Comparison of ENCODE assay signal across 8 mouse cellular contexts in genomic region chr7:27337175-27337853, GRCm38 (mm10). TPM values are rescaled to one million over a fixed set of nuclear protein-coding genes. Genes with fewer than 3 reads are reported as not detected.
DNase-seq lines count a peak whose midpoint lies in the region; ATAC-seq lines count a peak whose summit lies in the region.

Ltbp4 (minus strand) TSS chr7:27337692.

- H3K4me1 ChIP-seq in megakaryocyte, embryonic 14.5 days, result peaks cover 53% of the 10 kb centered on the region
- peaks cover 39% of the 10 kb centered on the region for H3K4me1 ChIP-seq in liver, embryonic 13.5 days (replicated peaks)

- WGBS in liver, embryonic 13.5 days (ENCODE audit: insufficient replicate concordance), result 2% methylated on average over 36 of the region's 36 CpGs

- H3K36me3 ChIP-seq in megakaryocyte, embryonic 14.5 days (replicated peaks; ENCODE audit: low read length), result peaks cover 12% of the 10 kb centered on the region
- H3K36me3 ChIP-seq in liver, embryonic 13.5 days, result 0 out of 2 replicates have a peak, but pooled peaks cover under 1% of the 10 kb centered on the region

- no peak within 1 kb of the TSS for H3K27ac ChIP-seq in liver, embryonic 13.5 days

- H3K4me3 ChIP-seq in megakaryocyte, embryonic 14.5 days (replicated peaks), result peak within 1 kb of the TSS; percentile 81
- peak within 1 kb of the TSS; percentile 34 for H3K4me3 ChIP-seq in liver, embryonic 13.5 days (replicated peaks)

- peaks cover 78% of the 10 kb centered on the region for H3K27me3 ChIP-seq in megakaryocyte, embryonic 14.5 days (replicated peaks)
- peaks cover 79% of the 10 kb centered on the region for H3K27me3 ChIP-seq in liver, embryonic 13.5 days

- peak within 1 kb of the TSS; percentile 53 for H3K4me2 ChIP-seq in liver, embryonic 13.5 days

- H3K9ac ChIP-seq in liver, embryonic 13.5 days, result no peak within 1 kb of the TSS; the same call in 1 of the 2 replicates

- no peak for ATAC-seq in megakaryocyte, adult 5-6 weeks (ENCODE audit: poor library complexity, severe bottlenecking)
- peak; percentile 67 for ATAC-seq in liver, embryonic 13.5 days (ENCODE audit: low read depth)

- H3K9me3 ChIP-seq in megakaryocyte, embryonic 14.5 days, result no peaks in the 10 kb centered on the region
- H3K9me3 ChIP-seq in liver, embryonic 13.5 days (replicated peaks), result no peaks in the 10 kb centered on the region

- DNase-seq in embryo, embryonic 10.5 days (ENCODE audit: low spot score), result peak; percentile 86
- DNase-seq in heart, adult 8-10 months (ENCODE audit: low spot score), result no peak
- DNase-seq in kidney, adult 9 months, result peak; percentile 86
- no peak for DNase-seq in liver, embryonic 13.5 days
- DNase-seq in retina, embryonic 14.5 days (ENCODE audit: low spot score), result peak; percentile 74
- no peak for DNase-seq in testis, postnatal 14 days (ENCODE audit: low spot score)

RNA-seq across cellular contexts. Expression of gene Ltbp4, which starts in this region (rescaled TPM):
- 0.28 TPM in 1 of 2 replicates, not detected in the other for polyA plus RNA-seq in megakaryocyte, embryonic 14.5 days (2012; ENCODE audit: insufficient read depth, low replicate concordance)
- not detected in 2 replicates for total RNA-seq in megakaryocyte, adult 5-6 weeks (2015)
- not detected in 2 replicates for total RNA-seq in megakaryocyte, adult 5-6 weeks (2017)
- 100 to 1,000 TPM; 166 to 198 (median 187) TPM for total RNA-seq in heart, adult 8-10 months (2022)
- 3.6 and 3.9 TPM in 2 replicates for polyA plus RNA-seq in liver, embryonic 13.5 days (2015; fragmentation: Nextera tagmentation; extraction: Ambion mirVana)

Comparison
In these comparisons a context has a peak if more than half of its experiments do, and no peak if none do; other contexts are left out.
1. RNA of gene Ltbp4 (total RNA-seq): 166 to 198 TPM in heart, adult 8-10 months; not detected in megakaryocyte, adult 5-6 weeks; every median in the first group is over 100 times any median in the second.
2. DNase-seq: peak in embryo, embryonic 10.5 days (single experiment), kidney, adult 9 months (single experiment) and retina, embryonic 14.5 days (single experiment); none in heart, adult 8-10 months (single experiment), liver, embryonic 13.5 days (single experiment) and testis, postnatal 14 days (single experiment).